ENCODE assay signal across 8 mouse cellular contexts in genomic region chr11:69419443-69419812, GRCm38 (mm10). TPM values are rescaled to one million over a fixed set of nuclear protein-coding genes. Genes with fewer than 3 reads are reported as not detected.
DNase-seq lines count a peak whose midpoint lies in the region; ATAC-seq lines count a peak whose summit lies in the region.

No protein-coding gene starts in this region.

- ATAC-seq in stomach, embryonic 16.5 days (ENCODE audit: insufficient read depth, low FRiP score) = no peak

- WGBS in stomach, embryonic 16.5 days = under 1% methylated on average over 19 of the region's 19 CpGs

- peaks cover 26% of the 10 kb centered on the region for H3K4me1 ChIP-seq in stomach, embryonic 16.5 days (ENCODE audit: control insufficient read depth, insufficient read depth, low read length)

- H3K4me3 ChIP-seq in stomach, embryonic 16.5 days (replicated peaks; ENCODE audit: low read length) = peak overlapping the region; percentile 67

- H3K4me2 ChIP-seq in stomach, embryonic 16.5 days (ENCODE audit: low read depth, low read length) = peak overlapping the region; percentile 98

- no peaks in the 10 kb centered on the region for H3K36me3 ChIP-seq in stomach, embryonic 16.5 days (ENCODE audit: control insufficient read depth, insufficient read depth, low read length)

- peak overlapping the region; percentile 99 for H3K27ac ChIP-seq in stomach, embryonic 16.5 days (ENCODE audit: low read length)

- H3K9ac ChIP-seq in stomach, embryonic 16.5 days (ENCODE audit: low read length) = peak overlapping the region; percentile 72

- H3K27me3 ChIP-seq in stomach, embryonic 16.5 days (ENCODE audit: control insufficient read depth, insufficient read depth, low read length) = peaks cover 6% of the 10 kb centered on the region

- H3K9me3 ChIP-seq in stomach, embryonic 16.5 days (replicated peaks; ENCODE audit: control insufficient read depth, low read length) = no peaks in the 10 kb centered on the region

- DNase-seq in kidney, adult 11 months = peak; percentile 53
- no peak for DNase-seq in kidney, adult 18-20 months
- peak; percentile 75 for DNase-seq in brain, adult 2 months (ENCODE audit: low read depth, low spot score)
- peak; percentile 40 to 42 for DNase-seq in frontal cortex, postnatal 14 days (ENCODE audit: low spot score in 2 of 2)
- DNase-seq in kidney, adult 9 months = peak; percentile 52
- peak; percentile 70 for DNase-seq in lung, postnatal 10 days
- no peak for DNase-seq in layer of hippocampus, postnatal 36 days

RNA-seq across cellular contexts. Expression of gene Kdm6b, which starts 6.0 kb away (rescaled TPM):
- polyA plus RNA-seq in stomach, embryonic 16.5 days (2015; fragmentation: Nextera tagmentation; extraction: Ambion mirVana) = 21.2 and 21.4 TPM in 2 replicates
- 10 to 100 TPM; 32.0 to 41.6 TPM for total RNA-seq in layer of hippocampus, postnatal 36 days (2021)

RNA-seq across cellular contexts. Expression of gene Tmem88, which starts 21.4 kb away (rescaled TPM):
- polyA plus RNA-seq in stomach, embryonic 16.5 days (2015; fragmentation: Nextera tagmentation; extraction: Ambion mirVana) = 26.4 and 28.7 TPM in 2 replicates
- 1 to 10 TPM; 1.8 to 2.6 TPM for total RNA-seq in layer of hippocampus, postnatal 36 days (2021)

RNA-seq across cellular contexts. Expression of gene Cyb5d1, which starts 24.0 kb away (rescaled TPM):
- polyA plus RNA-seq in stomach, embryonic 16.5 days (2015; fragmentation: Nextera tagmentation; extraction: Ambion mirVana) = 29.4 TPM in 2 replicates
- 10 to 100 TPM; 44.6 to 48.6 TPM for total RNA-seq in layer of hippocampus, postnatal 36 days (2021)

RNA-seq across cellular contexts. Expression of gene Naa38, which starts 24.1 kb away (rescaled TPM):
- polyA plus RNA-seq in stomach, embryonic 16.5 days (2015; fragmentation: Nextera tagmentation; extraction: Ambion mirVana) = 144 and 148 TPM in 2 replicates
- 100 to 1,000 TPM; 117 to 118 TPM for total RNA-seq in layer of hippocampus, postnatal 36 days (2021)

RNA-seq across cellular contexts. Expression of gene Chd3, which starts 50.2 kb away (rescaled TPM):
- 48.5 and 55.4 TPM in 2 replicates for polyA plus RNA-seq in stomach, embryonic 16.5 days (2015; fragmentation: Nextera tagmentation; extraction: Ambion mirVana)
- 100 to 1,000 TPM; 537 to 553 TPM for total RNA-seq in layer of hippocampus, postnatal 36 days (2021)

Comparison
In these comparisons a context has a peak if more than half of its experiments do, and no peak if none do; other contexts are left out.
1. DNase-seq: peak in kidney, adult 11 months (single experiment), brain, adult 2 months (single experiment), frontal cortex, postnatal 14 days (2 of 2), kidney, adult 9 months (single experiment) and lung, postnatal 10 days (single experiment); none in kidney, adult 18-20 months (single experiment) and layer of hippocampus, postnatal 36 days (0 of 2).